In genomic region chr11:3535406-3535986, GRCm38 (mm10) we compare ENCODE assay signal across 8 mouse cellular contexts. TPM values are rescaled to one million over a fixed set of nuclear protein-coding genes. Genes with fewer than 3 reads are reported as not detected.
DNase-seq lines count a peak whose midpoint lies in the region; ATAC-seq lines count a peak whose summit lies in the region.

No protein-coding gene starts in this region.

- intact Hi-C loops in gastrocnemius, postnatal 14 days (cut with DNase I; ENCODE audit: low total_unique reads): loop anchor here (5.0 to 10.0 kb wide), 3 partner anchors 62 to 252 kb away; no protein-coding TSS in a partner anchor
- intact Hi-C loops in left cerebral cortex, postnatal 10 days (cut with DNase I): loop anchor here (5.0 to 10.0 kb wide), 4 partner anchors 97 to 379 kb away; partner anchors contain the start of genes Morc2a and Slc35e4

- ATAC-seq in inflammation-experienced regulatory T-cells, adult 6 months: peak; percentile 81
- ATAC-seq in megakaryocyte progenitor cell, adult 5-6 weeks (replicated peaks; ENCODE audit: poor library complexity): peak; percentile 76

- peak; percentile 98 to 99 for DNase-seq in adrenal gland, adult 18-20 months (ENCODE audit: low spot score in 2 of 2)
- peak; percentile 96 for DNase-seq in embryo, embryonic 10.5 days (ENCODE audit: low spot score)
- DNase-seq in gastrocnemius, postnatal 14 days: peak; percentile 98
- DNase-seq in left cerebral cortex, postnatal 10 days (ENCODE audit: extremely low spot score in 1 of 2, low spot score in 2 of 2): peak; percentile 93 to 97
- peak; percentile 93 to 96 for DNase-seq in right cerebral cortex, postnatal 10 days (ENCODE audit: low spot score in 2 of 2)
- DNase-seq in urinary bladder, postnatal 14 days (ENCODE audit: low spot score): peak; percentile 98

RNA-seq across cellular contexts. Expression of gene Smtn, which starts 4.9 kb away (rescaled TPM):
- 10 to 100 TPM; 43.8 to 52.3 TPM for total RNA-seq in adrenal gland, adult 18-20 months (2021)
- 100 to 1,000 TPM in 1 of 2 experiments, 10 to 100 TPM in 1; 96.8 to 123 TPM for total RNA-seq in gastrocnemius, postnatal 14 days (2021)
- polyA plus RNA-seq in inflammation-experienced regulatory T-cells, adult 6 months (2017; shearing (Covaris generic)): 1 to 10 TPM; 1.5 to 7.4 (median 4.3) TPM
- 10 to 100 TPM; 11.8 to 14.6 TPM for total RNA-seq in left cerebral cortex, postnatal 10 days (2021)
- total RNA-seq in megakaryocyte progenitor cell, adult 5-6 weeks (2015): 11.7 and 12.5 TPM in 2 replicates
- 7.1 and 8.9 TPM in 2 replicates for total RNA-seq in megakaryocyte progenitor cell, adult 5-6 weeks (2017)

RNA-seq across cellular contexts. Expression of gene Selenom, which starts 21.0 kb away (rescaled TPM):
- 10 to 100 TPM; 40.1 to 43.7 TPM for total RNA-seq in adrenal gland, adult 18-20 months (2021)
- total RNA-seq in gastrocnemius, postnatal 14 days (2021): 10 to 100 TPM; 27.5 to 38.5 TPM
- polyA plus RNA-seq in inflammation-experienced regulatory T-cells, adult 6 months (2017; shearing (Covaris generic)): 10 to 100 TPM in 1 of 3 experiments, 1 to 10 TPM in 2; 5.6 to 20.7 (median 8.1) TPM
- total RNA-seq in left cerebral cortex, postnatal 10 days (2021): 100 to 1,000 TPM; 198 TPM
- 17.8 and 17.9 TPM in 2 replicates for total RNA-seq in megakaryocyte progenitor cell, adult 5-6 weeks (2015)
- 11.8 and 23.4 TPM in 2 replicates for total RNA-seq in megakaryocyte progenitor cell, adult 5-6 weeks (2017)

RNA-seq across cellular contexts. Expression of gene Inpp5j, which starts 30.9 kb away (rescaled TPM):
- total RNA-seq in adrenal gland, adult 18-20 months (2021): under 1 TPM; 0.60 to 0.90 TPM
- total RNA-seq in gastrocnemius, postnatal 14 days (2021): 1 to 10 TPM; 1.9 to 2.9 TPM
- polyA plus RNA-seq in inflammation-experienced regulatory T-cells, adult 6 months (2017; shearing (Covaris generic)): not detected
- total RNA-seq in left cerebral cortex, postnatal 10 days (2021): 10 to 100 TPM; 34.7 to 40.4 TPM
- 1.3 and 1.5 TPM in 2 replicates for total RNA-seq in megakaryocyte progenitor cell, adult 5-6 weeks (2015)
- total RNA-seq in megakaryocyte progenitor cell, adult 5-6 weeks (2017): 0.17 and 0.21 TPM in 2 replicates

RNA-seq across cellular contexts. Expression of gene Pla2g3, which starts 47.4 kb away (rescaled TPM):
- total RNA-seq in adrenal gland, adult 18-20 months (2021): under 1 TPM in 1 of 2 experiments, not detected in 1; 0.23 TPM
- under 1 TPM in 1 of 2 experiments, not detected in 1; 0.09 TPM for total RNA-seq in gastrocnemius, postnatal 14 days (2021)
- polyA plus RNA-seq in inflammation-experienced regulatory T-cells, adult 6 months (2017; shearing (Covaris generic)): under 1 TPM in 2 of 3 experiments, not detected in 1; 0.12 to 0.28 TPM
- 10 to 100 TPM in 1 of 2 experiments, 1 to 10 TPM in 1; 6.9 to 19.4 TPM for total RNA-seq in left cerebral cortex, postnatal 10 days (2021)
- total RNA-seq in megakaryocyte progenitor cell, adult 5-6 weeks (2015): not detected in 2 replicates
- 0.10 TPM in 1 of 2 replicates, not detected in the other for total RNA-seq in megakaryocyte progenitor cell, adult 5-6 weeks (2017)

Comparison
In these comparisons a context has a peak if more than half of its experiments do, and no peak if none do; other contexts are left out.
1. Peak in every context shown above with its lines: DNase-seq and ATAC-seq.
2. RNA of gene Selenom, which starts 21.0 kb away (total RNA-seq): 198 TPM in left cerebral cortex, postnatal 10 days; 40.1 to 43.7 TPM in adrenal gland, adult 18-20 months, 27.5 to 38.5 TPM in gastrocnemius, postnatal 14 days and 11.8 to 23.4 TPM in megakaryocyte progenitor cell, adult 5-6 weeks; every median in the first group is over 4 times any median in the second.
3. RNA of gene Inpp5j, which starts 30.9 kb away (total RNA-seq): 34.7 to 40.4 TPM in left cerebral cortex, postnatal 10 days; 1.9 to 2.9 TPM in gastrocnemius, postnatal 14 days, 0.17 to 1.5 TPM in megakaryocyte progenitor cell, adult 5-6 weeks and 0.60 to 0.90 TPM in adrenal gland, adult 18-20 months; every median in the first group is over 4 times any median in the second.